Mouse (Mus musculus): Measurements from ENCODE around the gene Slc25a31. TPM values are rescaled to one million over a fixed set of nuclear protein-coding genes. Genes with fewer than 3 reads are reported as not detected.

Slc25a31 gene
- polyA plus RNA-seq, 1 experiment from 2014 or later: 0.21 TPM

DNA sequence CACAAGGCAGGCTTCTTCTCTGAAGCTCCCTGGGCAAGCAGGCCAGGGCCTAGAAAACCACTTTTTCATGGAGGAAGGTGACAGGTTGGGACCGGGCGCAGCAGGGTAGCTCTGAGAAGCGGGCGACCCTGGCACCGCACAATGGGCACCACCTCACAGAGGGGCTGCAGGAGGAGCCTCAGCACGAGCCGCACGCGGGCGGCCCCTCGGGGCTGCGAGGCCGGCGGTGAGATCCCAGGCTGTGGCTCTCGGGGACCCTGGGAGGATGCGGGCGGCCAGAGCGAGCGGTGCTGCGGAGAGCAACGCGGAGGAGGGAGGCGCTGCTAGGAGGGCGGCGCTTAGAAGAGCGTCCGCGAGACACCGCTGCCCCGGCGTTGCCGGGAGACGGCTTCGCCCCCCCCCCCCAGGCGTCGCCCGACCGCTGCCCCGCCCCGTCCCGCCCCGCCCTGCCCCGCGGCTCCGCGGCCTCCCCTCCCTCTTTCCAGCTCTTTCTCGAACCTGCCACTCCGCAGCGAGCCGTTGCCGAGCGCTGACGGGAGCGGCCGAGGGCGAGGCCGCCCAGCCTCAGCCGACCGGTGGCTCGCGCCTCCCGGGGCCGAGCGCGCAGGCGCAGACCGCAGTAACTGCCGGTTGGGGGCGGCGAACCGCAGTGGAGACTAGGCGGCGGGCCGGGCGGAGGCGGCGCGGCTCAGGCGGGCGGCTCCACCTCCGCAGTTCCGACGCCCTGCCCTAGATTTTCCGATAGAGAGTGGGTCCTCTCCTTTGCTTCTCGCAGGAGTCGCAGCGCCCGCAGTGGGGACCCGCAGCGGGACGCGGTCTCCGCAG, 36.4 kb downstream of the Slc25a31 start:
- under 1% methylated on average over 93 of the region's 93 CpGs for WGBS
- Histone ChIP-seq H3K4me1 (peaks cover 24% of the 10 kb centered on the region), H3K27me3 (ENCODE audit: low read depth, poor library complexity, severe bottlenecking) (no peaks in the 10 kb centered on the region), H3K4me3 (peak overlapping the region; percentile 92), H3K27ac (replicated peaks) (peak overlapping the region; percentile 95), H3K9me3 (replicated peaks) (no peaks in the 10 kb centered on the region), H3K36me3 (no peaks in the 10 kb centered on the region)
- DNase-seq (ENCODE audit: low spot score): peak; percentile 94

DNA sequence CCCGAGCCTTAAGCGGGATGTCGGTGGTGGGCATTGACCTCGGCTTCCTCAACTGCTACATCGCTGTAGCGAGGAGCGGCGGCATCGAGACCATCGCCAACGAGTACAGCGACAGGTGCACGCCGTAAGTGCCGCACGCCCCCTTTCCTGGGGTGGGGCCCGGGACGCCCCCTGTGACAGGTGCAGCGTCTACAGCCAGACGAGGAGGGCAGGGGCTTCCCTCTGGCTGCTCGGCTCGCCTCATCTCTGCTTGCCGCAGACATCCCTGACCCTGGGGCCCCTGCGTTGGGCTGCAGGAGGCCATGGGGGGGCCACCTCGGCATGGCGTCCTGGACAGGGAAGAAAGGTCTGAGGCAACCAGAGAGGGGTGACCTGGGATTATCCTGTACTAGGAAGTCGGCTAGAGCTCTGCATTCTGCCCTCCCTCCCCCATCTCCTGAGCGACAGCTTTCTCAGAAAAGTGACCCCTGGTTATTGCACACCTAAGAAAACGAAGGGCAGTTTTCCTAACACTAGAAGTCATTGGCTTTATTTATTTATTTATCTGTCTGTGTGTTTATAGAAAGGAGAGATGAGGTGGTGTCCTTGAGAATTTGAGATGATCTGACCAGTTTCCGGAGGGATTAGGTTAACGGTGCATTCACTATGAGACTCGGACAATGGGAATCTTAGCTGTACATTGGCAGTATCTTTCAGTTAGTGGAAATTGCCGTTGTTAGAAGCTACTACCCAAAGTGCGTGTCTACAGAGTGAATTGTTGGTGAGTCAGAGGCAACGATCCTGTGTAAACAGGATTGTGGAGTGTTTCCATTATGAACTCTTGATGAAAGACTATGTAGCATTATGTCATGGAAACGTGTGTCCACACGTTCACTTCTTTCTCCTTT, 37.2 kb downstream of the Slc25a31 start:
- Histone ChIP-seq H3K27ac (replicated peaks) (peak overlapping the region; percentile 95), H3K4me3 (peak overlapping the region; percentile 92), H3K36me3 (no peaks in the 10 kb centered on the region), H3K9me3 (replicated peaks) (no peaks in the 10 kb centered on the region), H3K27me3 (ENCODE audit: low read depth, poor library complexity, severe bottlenecking) (no peaks in the 10 kb centered on the region), H3K4me1 (peaks cover 24% of the 10 kb centered on the region)
- peak; percentile 28 for DNase-seq (ENCODE audit: low spot score)
- 3% methylated on average over 37 of the region's 37 CpGs for WGBS

DNA sequence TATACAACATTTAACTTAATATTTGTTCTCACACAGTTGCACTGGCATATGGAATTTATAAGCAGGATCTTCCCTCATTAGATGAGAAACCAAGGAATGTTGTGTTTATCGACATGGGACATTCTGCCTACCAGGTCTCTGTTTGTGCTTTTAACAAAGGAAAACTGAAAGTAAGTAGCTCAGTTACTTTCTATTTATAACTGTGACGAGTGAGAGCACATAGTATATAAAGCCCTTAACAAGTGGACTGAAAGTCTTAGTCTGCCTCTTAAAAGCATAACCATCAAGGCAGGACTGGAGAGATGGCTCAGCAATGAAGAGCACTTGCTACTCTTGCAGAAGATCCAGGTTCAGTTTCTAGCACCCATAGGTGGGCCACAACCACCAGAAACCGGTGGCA, 52.1 kb downstream of the Slc25a31 start:
- Histone ChIP-seq H3K4me1 (no peaks in the 10 kb centered on the region), H3K4me3 (no peak overlapping the region), H3K27ac (replicated peaks) (no peak overlapping the region), H3K9me3 (replicated peaks) (no peaks in the 10 kb centered on the region), H3K36me3 (peaks cover 74% of the 10 kb centered on the region), H3K27me3 (ENCODE audit: low read depth, poor library complexity, severe bottlenecking) (no peaks in the 10 kb centered on the region)
- 89% methylated on average over 3 of the region's 3 CpGs for WGBS
- DNase-seq (ENCODE audit: low spot score): no peak

DNA sequence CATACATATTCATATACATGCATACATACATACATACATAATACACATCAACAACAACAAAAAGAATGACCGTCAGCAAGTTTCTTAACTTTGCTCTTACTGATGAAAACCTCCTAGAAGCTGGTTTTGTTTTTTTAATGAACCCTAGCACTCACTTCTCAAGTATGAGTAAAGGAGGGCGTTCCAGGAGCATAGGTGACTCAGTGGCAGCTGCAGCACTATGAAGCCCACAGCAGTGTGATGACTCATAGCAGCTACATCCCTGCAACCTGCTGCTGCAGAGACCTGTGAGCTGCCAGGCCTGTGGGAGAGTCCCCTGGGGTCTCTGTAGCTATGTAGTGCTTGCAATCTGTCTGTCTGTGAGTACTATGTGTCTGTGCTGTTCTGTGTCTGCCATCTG, 52.7 kb downstream of the Slc25a31 start:
- no peak for DNase-seq (ENCODE audit: low spot score)
- H3K27me3 ChIP-seq (ENCODE audit: low read depth, poor library complexity, severe bottlenecking): no peaks in the 10 kb centered on the region
- H3K4me1 ChIP-seq: no peaks in the 10 kb centered on the region
- H3K36me3 ChIP-seq: peaks cover 76% of the 10 kb centered on the region
- no peak overlapping the region for H3K27ac ChIP-seq (replicated peaks)
- WGBS: 95% methylated on average over 2 of the region's 2 CpGs
- no peak overlapping the region for H3K4me3 ChIP-seq
- H3K9me3 ChIP-seq (replicated peaks): no peaks in the 10 kb centered on the region

Other genes with a start within 250 kb of the Slc25a31 start
- gene Intu, start 177.6 kb upstream of the Slc25a31 start, polyA plus RNA-seq (2016; fragmentation: Nextera tagmentation; extraction: Ambion mirVana): 6.4 and 7.0 TPM in 2 replicates
- gene Hspa4l, start 35.6 kb downstream of the Slc25a31 start, polyA plus RNA-seq (2016; fragmentation: Nextera tagmentation; extraction: Ambion mirVana): 55.1 and 56.1 TPM in 2 replicates
- gene Plk4, start 91.2 kb downstream of the Slc25a31 start, polyA plus RNA-seq (2016; fragmentation: Nextera tagmentation; extraction: Ambion mirVana): 77.4 and 83.2 TPM in 2 replicates
- 6.6 and 7.7 TPM in 2 replicates for gene Mfsd8, start 138.0 kb downstream of the Slc25a31 start, polyA plus RNA-seq (2016; fragmentation: Nextera tagmentation; extraction: Ambion mirVana)
- 6.0 and 6.4 TPM in 2 replicates for gene Abhd18, start 138.1 kb downstream of the Slc25a31 start, polyA plus RNA-seq (2016; fragmentation: Nextera tagmentation; extraction: Ambion mirVana)
- gene 1700034I23Rik, start 193.7 kb downstream of the Slc25a31 start, polyA plus RNA-seq (2016; fragmentation: Nextera tagmentation; extraction: Ambion mirVana): 0.15 and 0.19 TPM in 2 replicates
- 1.7 and 2.0 TPM in 2 replicates for gene Larp1b, start 241.0 kb downstream of the Slc25a31 start, polyA plus RNA-seq (2016; fragmentation: Nextera tagmentation; extraction: Ambion mirVana)

Data from midbrain, embryonic 10.5 days (tissue).